Mouse (Mus musculus) testis, postnatal 14 days (tissue): ENCODE results near the gene Ezh1.

ENCODE experiments used
- DNase-seq: peaks from one replicate; pipeline ENCODE4 v3.0.0; 2021; ENCODE audit warnings: low spot score

The Ezh1 gene

GRCm38 (mm10) chr11:101180846-101181740, 45.2 kb downstream of the Ezh1 start:
- no peak for DNase-seq

DNA sequence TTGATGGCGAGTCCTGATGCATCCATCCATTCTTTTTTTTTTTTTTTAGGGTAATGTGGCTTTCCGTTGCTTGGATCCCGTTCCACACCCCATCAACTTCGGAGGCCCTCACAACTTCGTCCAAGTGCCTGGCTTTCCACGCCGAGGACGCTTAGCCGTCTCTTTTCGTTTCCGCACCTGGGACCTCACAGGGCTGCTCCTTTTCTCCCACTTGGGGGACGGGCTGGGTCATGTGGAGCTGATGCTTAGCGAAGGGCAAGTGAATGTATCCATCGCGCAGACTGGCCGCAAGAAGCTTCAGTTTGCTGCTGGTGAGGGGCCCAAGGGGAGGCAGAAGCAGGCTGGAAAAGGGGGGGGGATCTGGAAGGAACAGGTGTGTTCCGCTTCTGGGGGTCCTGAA, 46.0 kb downstream of the Ezh1 start:
- peak; percentile 11 for DNase-seq

DNA sequence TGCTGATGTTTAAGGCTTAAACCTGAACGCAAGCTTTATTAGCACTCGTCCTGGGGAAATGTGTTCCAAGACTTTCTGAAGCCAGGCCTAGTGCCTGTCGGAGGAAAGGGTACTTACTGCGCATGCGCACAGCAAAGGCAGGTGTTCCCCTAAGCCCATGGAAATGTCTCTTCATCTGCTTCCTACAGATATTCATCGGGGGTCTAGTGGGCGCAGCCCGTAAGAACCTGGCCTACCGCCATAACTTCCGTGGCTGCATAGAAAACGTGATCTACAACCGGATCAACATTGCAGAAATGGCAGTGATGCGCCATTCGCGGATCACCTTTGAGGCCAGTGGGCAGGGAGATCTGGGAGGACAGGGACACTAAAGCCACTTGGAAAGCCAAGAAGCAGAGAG, 47.0 kb downstream of the Ezh1 start:
- no peak for DNase-seq

DNA sequence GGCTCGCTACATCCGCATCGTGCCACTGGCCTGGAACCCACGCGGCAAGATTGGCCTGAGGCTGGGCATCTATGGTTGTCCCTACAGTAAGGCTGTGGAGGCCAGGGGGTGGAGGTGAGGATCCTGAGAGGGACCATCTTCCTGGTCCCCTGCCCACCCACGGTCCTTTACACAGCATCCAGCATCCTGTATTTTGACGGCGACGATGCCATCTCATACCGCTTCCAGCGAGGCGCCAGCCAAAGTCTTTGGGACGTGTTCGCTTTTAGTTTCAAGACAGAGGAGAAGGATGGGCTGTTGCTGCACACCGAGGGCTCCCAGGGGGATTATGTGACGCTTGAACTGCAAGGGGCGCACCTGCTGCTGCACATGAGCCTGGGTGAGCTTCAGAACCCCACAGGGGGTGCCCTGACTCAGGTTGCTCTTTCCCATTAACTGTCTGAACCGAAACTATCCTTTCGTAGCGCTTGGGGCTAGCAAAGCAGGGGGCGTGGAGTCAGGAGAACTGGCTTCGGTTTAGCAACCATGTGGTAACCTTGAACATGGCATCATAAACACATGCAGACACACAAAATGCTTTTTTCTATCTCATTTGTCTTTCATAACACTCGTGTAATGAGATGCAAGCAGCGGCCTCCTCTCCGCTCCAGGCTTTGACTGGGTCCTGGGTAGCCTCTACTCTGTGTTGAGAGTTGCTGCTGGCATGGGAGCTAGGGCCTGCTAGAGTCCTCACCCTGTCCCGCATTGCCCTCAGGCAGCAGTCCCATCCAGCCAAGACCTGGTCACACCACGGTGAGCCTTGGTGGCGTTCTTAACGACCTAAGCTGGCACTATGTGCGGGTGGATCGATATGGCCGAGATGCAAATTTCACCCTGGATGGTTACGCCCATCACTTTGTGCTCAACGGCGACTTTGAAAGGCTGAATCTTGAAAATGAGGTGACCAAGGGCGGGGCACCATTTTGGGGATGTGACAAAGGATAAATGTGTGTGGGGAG, 47.9 kb downstream of the Ezh1 start:
- no peak for DNase-seq

- no peak for DNase-seq
These were observed 49.1 kb downstream of the Ezh1 start for GRCm38 (mm10) chr11:101176933-101177773.

GRCm38 (mm10) chr11:101176117-101176691, 50.1 kb downstream of the Ezh1 start:
- no peak for DNase-seq

DNA sequence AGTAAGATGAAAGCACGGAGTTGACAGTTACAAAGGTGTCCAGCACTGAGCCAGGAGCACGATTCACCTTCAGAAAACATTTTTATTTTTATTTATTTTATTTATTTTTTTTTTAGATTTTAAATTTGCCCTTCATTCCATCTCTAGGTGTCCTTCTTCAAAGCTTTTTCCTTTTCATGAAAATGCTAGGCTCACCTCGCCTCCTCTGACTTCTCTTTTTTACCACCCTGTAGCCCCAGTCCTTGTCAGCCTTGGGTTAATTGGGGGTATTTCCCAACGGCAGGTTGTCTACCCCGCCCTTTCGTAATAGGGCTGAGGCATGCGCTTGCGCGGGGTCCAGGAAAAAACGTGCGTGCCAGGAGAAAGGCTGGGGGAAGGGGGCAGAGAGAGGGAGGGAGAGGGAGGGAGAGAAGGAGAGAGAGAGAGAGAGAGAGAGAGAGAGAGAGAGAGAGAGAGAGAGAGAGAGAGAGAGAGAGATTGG, 50.6 kb downstream of the Ezh1 start:
- no peak for DNase-seq

DNA sequence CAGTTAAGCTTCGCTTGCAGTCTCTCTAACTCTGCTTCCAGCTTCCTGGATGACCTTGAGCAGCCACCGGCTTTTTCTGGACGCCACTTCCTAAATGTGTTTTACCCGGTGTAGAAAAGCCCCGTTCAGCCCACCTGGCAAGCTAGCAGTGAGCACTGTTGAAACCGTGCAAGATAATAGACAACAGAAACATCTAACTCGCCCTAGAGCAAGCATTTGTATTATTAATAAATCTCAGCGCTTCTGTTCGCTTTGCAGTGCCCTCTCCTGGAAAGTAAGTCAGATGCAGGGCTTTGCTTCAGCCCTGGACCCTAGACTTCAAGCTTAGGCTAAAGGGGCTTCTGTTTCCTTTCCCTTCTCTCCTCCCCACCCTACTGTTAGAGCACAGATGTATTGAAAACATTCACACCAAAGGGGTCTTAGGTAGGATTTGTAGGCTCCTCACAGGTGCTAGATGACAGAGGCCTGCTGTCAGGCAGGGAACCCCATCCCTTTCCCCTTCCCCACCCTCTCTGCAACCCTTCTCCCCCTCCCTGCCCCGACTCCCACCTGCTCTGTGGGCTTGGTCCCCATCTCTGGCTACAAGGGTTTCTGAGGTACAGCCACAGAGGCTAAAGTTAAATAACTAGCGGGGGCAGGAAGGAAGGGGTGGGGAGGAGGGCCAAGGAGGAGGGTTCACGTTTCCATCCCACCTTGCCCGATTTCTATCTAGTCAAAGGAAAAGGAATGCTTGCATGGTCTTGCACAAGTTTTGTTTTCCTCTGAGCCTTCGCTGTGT, 51.2 kb downstream of the Ezh1 start, which contains the start of gene Ccr10:
Ccr10 (minus strand) TSS at position 593 of the 778 bp plus-strand sequence.
- DNase-seq: no peak

DNA sequence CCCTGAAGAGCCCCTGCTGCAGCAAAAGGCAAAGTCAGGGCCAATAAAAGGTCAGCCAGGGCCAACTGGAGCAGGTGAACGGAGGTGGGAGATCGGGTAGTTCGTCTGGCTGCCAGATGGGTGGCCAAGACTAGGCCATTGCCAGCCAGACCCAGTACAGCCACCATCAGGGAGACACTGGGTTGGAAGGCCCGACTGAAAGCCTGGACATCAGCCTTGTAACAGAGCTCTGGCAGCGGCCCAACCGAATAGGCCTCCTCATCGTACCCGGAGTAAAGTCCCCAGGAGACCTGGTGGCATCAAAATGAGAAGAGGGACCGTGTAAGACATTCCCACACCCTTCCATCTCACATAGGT, 51.9 kb downstream of the Ezh1 start:
- no peak for DNase-seq

DNA sequence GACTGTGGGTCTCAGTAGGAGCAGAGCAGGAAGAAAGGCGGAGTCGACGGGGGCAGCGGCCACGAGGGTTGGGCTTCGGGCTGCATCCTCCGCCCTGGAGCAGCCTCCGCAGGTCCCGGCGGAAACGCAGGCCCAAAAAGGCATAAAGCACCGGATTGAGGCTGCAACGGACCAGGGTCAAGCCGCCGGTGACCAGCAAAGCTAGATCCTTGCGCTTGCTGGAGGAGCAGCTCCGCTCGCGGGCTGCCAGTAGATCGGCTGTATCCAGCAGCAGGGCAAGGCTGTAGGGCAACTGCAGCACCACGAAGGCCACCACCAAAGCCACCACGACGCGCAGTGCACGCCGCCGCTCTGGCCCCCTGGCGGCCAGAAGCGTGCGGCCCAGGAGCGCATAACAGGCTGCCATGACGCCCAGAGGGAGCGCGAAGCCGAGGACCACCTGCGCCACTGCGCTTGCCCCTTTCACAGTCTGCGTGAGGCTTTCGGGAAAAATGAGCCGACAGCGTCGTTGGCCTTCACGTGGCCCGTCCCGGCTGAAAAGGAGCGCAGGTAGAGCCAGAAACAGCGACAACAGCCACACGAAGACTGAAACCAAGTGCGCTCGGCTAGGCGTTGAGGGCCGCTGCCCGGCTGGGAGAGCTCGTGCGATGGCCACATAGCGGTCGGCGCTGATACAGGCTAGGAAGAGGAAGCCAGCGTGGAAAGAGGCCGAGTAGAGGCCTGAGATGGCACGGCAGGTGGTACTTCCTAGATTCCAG, 52.5 kb downstream of the Ezh1 start:
- DNase-seq: peak; percentile 72

DNA sequence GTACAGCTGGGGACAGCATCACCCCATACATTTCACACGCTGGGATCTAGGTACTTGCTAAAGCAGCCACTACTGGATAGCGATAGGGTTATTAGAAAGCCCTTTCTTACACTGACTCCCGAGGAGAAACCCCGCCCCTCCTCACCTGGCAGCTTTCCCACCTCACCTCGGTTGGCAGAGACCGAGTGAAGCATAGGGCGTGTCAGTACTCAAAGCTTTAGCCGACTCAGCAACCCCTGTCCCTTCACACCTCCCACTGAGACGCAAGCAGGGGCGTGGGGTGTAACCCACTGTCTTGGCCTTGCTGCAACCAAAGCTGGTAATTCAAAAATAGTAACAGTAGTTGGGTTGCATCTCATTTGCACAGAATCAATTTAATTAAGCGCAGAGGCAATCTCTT, 53.2 kb downstream of the Ezh1 start:
- DNase-seq: no peak

DNA sequence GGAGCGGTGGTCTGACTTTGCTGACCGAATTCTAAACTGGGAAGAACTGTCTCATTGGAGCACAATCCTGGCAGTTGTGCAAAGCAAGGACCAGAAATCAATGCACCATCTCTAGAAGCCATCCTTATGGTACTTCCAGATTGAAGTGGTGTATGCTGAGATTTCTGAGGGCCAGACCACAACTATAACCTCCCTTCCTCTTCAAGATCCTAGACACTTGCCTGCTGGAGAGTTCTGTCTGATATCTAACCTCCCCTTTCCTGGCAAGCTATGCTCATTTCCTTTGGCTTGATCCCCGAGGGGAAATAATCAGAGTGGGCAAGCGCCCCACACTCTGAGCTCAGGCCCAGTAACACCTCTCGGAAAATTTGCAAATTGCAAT, 53.8 kb downstream of the Ezh1 start:
- no peak for DNase-seq

GRCm38 (mm10) chr11:101171721-101172433, 54.4 kb downstream of the Ezh1 start:
- DNase-seq: peak; percentile 57

DNA sequence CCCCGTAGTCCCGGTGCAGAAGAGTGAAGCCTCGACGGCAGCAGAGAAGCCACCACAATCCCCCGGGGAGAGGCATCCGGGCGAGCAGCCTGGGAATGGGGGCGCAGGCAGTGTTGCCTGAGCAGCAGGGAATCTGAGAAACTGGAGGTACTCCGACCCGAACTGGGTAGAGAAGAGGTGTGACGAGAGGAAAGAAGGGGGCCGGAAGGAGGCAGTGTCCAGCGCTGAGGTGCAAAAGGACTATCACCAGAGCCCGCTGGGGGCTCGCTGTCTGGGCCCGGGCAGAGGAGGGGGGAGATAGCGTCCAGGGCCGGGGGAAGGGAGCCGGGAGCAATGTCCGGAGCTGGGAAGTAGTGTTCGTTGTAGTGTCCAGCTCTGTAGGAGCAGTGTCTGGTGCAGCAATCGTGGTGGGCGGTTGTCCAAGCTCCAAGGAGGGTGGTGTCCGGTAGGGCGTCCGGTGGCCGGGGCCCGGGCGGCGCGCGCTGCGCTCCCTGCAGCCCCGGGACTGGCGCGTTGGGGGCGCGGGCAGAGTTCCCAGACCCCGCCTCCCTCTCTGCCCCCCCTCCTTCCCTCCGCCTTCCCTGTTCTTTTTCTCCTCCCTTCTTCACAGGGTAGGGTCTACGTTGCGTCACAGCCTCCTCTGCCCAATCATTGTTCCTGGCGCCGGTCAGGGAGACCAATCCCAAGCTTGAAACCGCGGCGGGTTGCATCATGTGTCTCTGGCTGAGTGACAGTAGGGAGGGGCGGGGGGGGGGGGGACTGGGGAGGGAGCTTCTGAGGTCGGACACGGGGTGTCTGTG, 55.3 kb downstream of the Ezh1 start, which contains the start of gene Plekhh3:
Plekhh3 (minus strand) TSS at position 541 of the 800 bp plus-strand sequence.
- DNase-seq: peak; percentile 93

DNA sequence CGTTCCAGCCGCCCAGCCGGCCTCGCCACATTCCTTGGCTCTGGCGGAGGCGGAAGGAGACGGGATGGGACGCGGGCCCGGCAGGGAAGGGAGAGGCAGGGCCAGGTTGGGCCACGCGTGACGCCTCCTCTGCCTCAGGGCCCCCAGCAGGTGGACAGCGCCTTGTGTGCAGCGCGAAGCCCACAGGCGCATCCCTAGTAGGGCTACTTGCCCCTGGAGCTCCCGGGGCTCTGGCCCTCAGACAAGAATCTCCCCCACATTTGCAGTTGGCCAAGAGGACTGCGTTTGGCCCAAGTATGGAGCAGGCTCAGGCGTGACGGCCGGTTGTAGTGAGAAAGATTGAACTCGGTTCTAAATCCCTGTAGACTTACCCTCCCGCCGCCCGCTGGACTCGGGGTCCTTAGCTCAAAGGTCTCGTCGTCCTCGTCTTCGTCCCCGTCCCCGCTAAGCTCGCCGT, 55.9 kb downstream of the Ezh1 start, which contains the start of gene Cntnap1:
Cntnap1 (plus strand) TSS at position 170 of the 457 bp plus-strand sequence.
- peak; percentile 54 for DNase-seq

- no peak for DNase-seq
These were observed 56.8 kb downstream of the Ezh1 start for GRCm38 (mm10) chr11:101169301-101170107.
